Mouse (Mus musculus) ES-Bruce4 (cell line): ENCODE data around the gene Hao2. TPM values are rescaled to one million over a fixed set of nuclear protein-coding genes. Genes with fewer than 3 reads are reported as not detected.

Experiments
- H3K27ac ChIP-seq: 2 replicates; pipeline ENCODE4 v1.5.1; 2012; ENCODE audit warnings: low read length, inconsistent platforms; ENCODE audit not compliant: insufficient read depth
- H3K27me3 ChIP-seq: 2 replicates; pipeline ENCODE4 v1.6.1; 2012; ENCODE audit warnings: mild to moderate bottlenecking, low read length, inconsistent platforms; ENCODE audit not compliant: control insufficient read depth, poor library complexity, insufficient read depth, severe bottlenecking
- H3K36me3 ChIP-seq: 2 replicates; pipeline ENCODE4 v1.6.1; 2012; ENCODE audit warnings: inconsistent platforms, mild to moderate bottlenecking, low read length, moderate library complexity; ENCODE audit not compliant: control insufficient read depth, poor library complexity, insufficient read depth, severe bottlenecking
- H3K4me1 ChIP-seq: one replicate; pipeline ENCODE4 v1.8.1; 2011; ENCODE audit warnings: low read length; ENCODE audit not compliant: control insufficient read depth, insufficient read depth
- H3K4me3 ChIP-seq: 2 replicates; pipeline ENCODE4 v1.5.1; 2011; ENCODE audit warnings: low read depth, mild to moderate bottlenecking, low read length
- H3K9ac ChIP-seq: 2 replicates; pipeline ENCODE4 v1.6.1; 2012; ENCODE audit warnings: low read depth, mild to moderate bottlenecking, inconsistent platforms; ENCODE audit not compliant: poor library complexity, severe bottlenecking
- H3K9me3 ChIP-seq: replicated peaks from 2 replicates; pipeline ENCODE4 v1.6.1; 2012; ENCODE audit warnings: mild to moderate bottlenecking, low read length, inconsistent platforms; ENCODE audit not compliant: control insufficient read depth, poor library complexity, insufficient read depth, severe bottlenecking
- CTCF ChIP-seq: IDR thresholded peaks from one replicate; pipeline ENCODE4 v1.8.1; 2011; ENCODE audit warnings: low read depth, low read length
- EP300 ChIP-seq: IDR thresholded peaks from 2 replicates; pipeline ENCODE4 v1.6.1; 2011; ENCODE audit warnings: low read depth, low read length; ENCODE audit not compliant: insufficient read depth
- POLR2A ChIP-seq: IDR thresholded peaks from one replicate; pipeline ENCODE4 v1.8.1; 2011; ENCODE audit warnings: low read length; ENCODE audit not compliant: insufficient read depth
- polyA plus RNA-seq: library from polyadenylated mRNA; stranded (reverse); fragments of >200 nt; gene quantifications from 2 replicates; pipeline ENCODE4 v1.2.4, GENCODE M21; 2011; ENCODE audit warnings: low read depth; ENCODE audit not compliant: missing spikeins, insufficient read depth, insufficient read length

Hao2 gene
- polyA plus RNA-seq, 1 experiment, result not detected

DNA sequence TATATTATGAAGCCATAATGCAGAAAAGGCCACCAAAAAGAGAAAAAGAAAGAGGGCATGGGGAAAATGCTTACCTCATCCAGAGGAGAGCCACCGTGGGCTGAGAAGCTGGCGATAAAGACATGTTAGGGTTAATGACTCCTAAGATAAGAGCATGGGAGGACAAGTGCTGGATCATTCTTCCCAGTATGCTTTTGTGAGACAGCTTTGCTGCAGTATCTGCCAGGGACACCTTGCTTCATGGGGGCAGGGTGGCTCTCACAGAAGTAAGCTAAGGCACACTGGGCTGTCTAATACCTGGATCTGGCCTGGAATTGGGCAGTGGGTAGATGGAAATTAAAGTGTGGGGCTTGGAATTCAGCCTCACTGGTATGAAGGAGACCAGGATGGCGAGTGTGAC, 37.9 kb downstream of the Hao2 start:
- Histone ChIP-seq H3K9ac (no peak overlapping the region), H3K27me3 (no peaks in the 10 kb centered on the region), H3K4me1 (no peaks in the 10 kb centered on the region), H3K4me3 (no peak overlapping the region), H3K9me3 (no peaks in the 10 kb centered on the region), H3K27ac (no peak overlapping the region), H3K36me3 (no peaks in the 10 kb centered on the region)
- TF ChIP-seq POLR2A, result no peak
- no peak for TF ChIP-seq EP300
- no peak for TF ChIP-seq CTCF

- H3K9me3 ChIP-seq, result no peaks in the 10 kb centered on the region
- no peak overlapping the region for H3K4me3 ChIP-seq
- TF ChIP-seq POLR2A (no peak), CTCF (no peak), EP300 (no peak)
- H3K4me1 ChIP-seq, result no peaks in the 10 kb centered on the region
- no peaks in the 10 kb centered on the region for H3K27me3 ChIP-seq
- H3K9ac ChIP-seq, result no peak overlapping the region
- no peaks in the 10 kb centered on the region for H3K36me3 ChIP-seq
- no peak overlapping the region for H3K27ac ChIP-seq
Observed at GRCm38 (mm10) chr3:98853685-98854084, 39.4 kb downstream of the Hao2 start.

DNA sequence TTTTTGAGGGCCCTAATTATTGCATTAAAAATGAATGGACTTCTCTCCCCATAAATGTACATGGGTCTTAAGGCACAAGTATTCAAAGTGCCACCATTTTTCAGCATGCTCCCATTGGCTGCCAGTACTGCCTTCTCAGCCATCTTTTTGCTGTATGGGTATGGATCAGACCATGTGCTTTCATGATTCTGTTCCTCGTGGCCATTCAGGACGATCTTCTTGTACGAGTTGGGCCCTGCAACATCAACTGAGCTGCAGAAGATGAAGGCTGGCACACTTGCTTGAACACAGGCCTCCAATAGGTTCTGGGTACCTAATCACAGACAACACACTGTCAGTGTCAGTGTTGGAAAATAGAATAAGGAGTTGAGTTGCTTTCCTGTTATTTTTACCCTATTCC, 40.0 kb downstream of the Hao2 start:
- Histone ChIP-seq H3K27ac (no peak overlapping the region), H3K27me3 (no peaks in the 10 kb centered on the region), H3K4me3 (no peak overlapping the region), H3K9me3 (no peaks in the 10 kb centered on the region), H3K9ac (no peak overlapping the region), H3K4me1 (no peaks in the 10 kb centered on the region), H3K36me3 (no peaks in the 10 kb centered on the region)
- TF ChIP-seq EP300 (no peak), POLR2A (no peak), CTCF (no peak)

DNA sequence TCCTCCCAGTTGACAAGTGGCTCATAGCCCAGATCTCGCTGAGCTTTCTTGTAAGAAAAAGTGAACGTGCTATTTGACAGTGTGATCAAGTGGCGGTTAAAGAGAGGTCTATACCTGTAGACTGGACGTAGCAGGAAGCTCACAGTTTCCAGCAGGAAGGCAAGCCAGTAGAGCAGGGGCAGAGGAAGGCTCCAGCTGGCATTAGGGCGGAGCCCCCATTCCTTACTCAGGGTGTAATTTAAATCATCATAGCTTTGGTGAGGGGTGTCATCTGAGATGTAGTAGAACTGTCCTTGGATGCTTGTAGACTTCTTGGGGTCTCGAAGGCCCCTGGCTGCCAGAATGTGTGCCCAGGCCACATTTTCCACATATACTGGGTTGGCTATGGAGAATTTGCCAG, 40.4 kb downstream of the Hao2 start:
- no peaks in the 10 kb centered on the region for H3K9me3 ChIP-seq
- no peak overlapping the region for H3K27ac ChIP-seq
- no peak overlapping the region for H3K9ac ChIP-seq
- H3K4me1 ChIP-seq, result no peaks in the 10 kb centered on the region
- no peak overlapping the region for H3K4me3 ChIP-seq
- TF ChIP-seq EP300 (no peak), CTCF (no peak), POLR2A (no peak)
- no peaks in the 10 kb centered on the region for H3K36me3 ChIP-seq
- H3K27me3 ChIP-seq, result no peaks in the 10 kb centered on the region

- Histone ChIP-seq H3K4me3 (no peak overlapping the region), H3K27me3 (no peaks in the 10 kb centered on the region), H3K36me3 (no peaks in the 10 kb centered on the region), H3K9ac (no peak overlapping the region), H3K27ac (no peak overlapping the region), H3K9me3 (no peaks in the 10 kb centered on the region), H3K4me1 (no peaks in the 10 kb centered on the region)
- TF ChIP-seq POLR2A (no peak), EP300 (no peak)
Observed at GRCm38 (mm10) chr3:98851853-98852252, 41.2 kb downstream of the Hao2 start.

GRCm38 (mm10) chr3:98850262-98850661, 42.8 kb downstream of the Hao2 start:
- no peaks in the 10 kb centered on the region for H3K36me3 ChIP-seq

More at GRCm38 (mm10) chr3:98850262-98850661, 42.8 kb downstream of the Hao2 start:
- Histone ChIP-seq H3K9me3 (no peaks in the 10 kb centered on the region), H3K27ac (no peak overlapping the region), H3K4me3 (no peak overlapping the region), H3K4me1 (no peaks in the 10 kb centered on the region), H3K27me3 (no peaks in the 10 kb centered on the region), H3K9ac (no peak overlapping the region)
- no peak for TF ChIP-seq POLR2A
- no peak for TF ChIP-seq EP300
- no peak for TF ChIP-seq CTCF
